Mouse (Mus musculus) neural tube, embryonic 10.5 days (tissue): ENCODE measurements around the gene Cnot6.

Experiments
- DNase-seq: peaks from one replicate; pipeline ENCODE4 v3.0.0-alpha.2; 2017; ENCODE audit warnings: low spot score; ENCODE audit errors: extremely low spot score

Gene Cnot6

GRCm38 (mm10) chr11:49655501-49655900 lies 57.0 kb downstream of the Cnot6 start:
- DNase-seq, result no peak

GRCm38 (mm10) chr11:49654651-49655050 lies 57.9 kb downstream of the Cnot6 start:
- no peak for DNase-seq

GRCm38 (mm10) chr11:49653079-49653408 lies 59.5 kb downstream of the Cnot6 start:
- DNase-seq, result no peak

- peak; percentile 90 for DNase-seq
These were observed 60.0 kb downstream of the Cnot6 start for GRCm38 (mm10) chr11:49652401-49653078.

- no peak for DNase-seq
These were observed 60.7 kb downstream of the Cnot6 start for GRCm38 (mm10) chr11:49651762-49652322.

- no peak for DNase-seq
These were observed 61.3 kb downstream of the Cnot6 start for GRCm38 (mm10) chr11:49650994-49651761.

GRCm38 (mm10) chr11:49650113-49650993 lies 62.2 kb downstream of the Cnot6 start:
- DNase-seq, result no peak

- no peak for DNase-seq
These were observed 66.8 kb downstream of the Cnot6 start for GRCm38 (mm10) chr11:49645677-49646076.

GRCm38 (mm10) chr11:49636449-49636848 lies 76.1 kb downstream of the Cnot6 start:
- DNase-seq, result no peak

- DNase-seq, result no peak
These were observed 76.9 kb downstream of the Cnot6 start for GRCm38 (mm10) chr11:49635671-49636070.

- DNase-seq, result no peak
These were observed 78.4 kb downstream of the Cnot6 start for GRCm38 (mm10) chr11:49634101-49634500.

- no peak for DNase-seq
These were observed 80.3 kb downstream of the Cnot6 start for GRCm38 (mm10) chr11:49632256-49632655.

- DNase-seq, result no peak
These were observed 81.4 kb downstream of the Cnot6 start for GRCm38 (mm10) chr11:49631154-49631553.

GRCm38 (mm10) chr11:49626748-49627147 lies 85.8 kb downstream of the Cnot6 start:
- DNase-seq, result no peak

GRCm38 (mm10) chr11:49625863-49626262 lies 86.7 kb downstream of the Cnot6 start:
- DNase-seq, result no peak

GRCm38 (mm10) chr11:49624156-49624555 lies 88.4 kb downstream of the Cnot6 start:
- no peak for DNase-seq

- no peak for DNase-seq
These were observed 90.6 kb downstream of the Cnot6 start for GRCm38 (mm10) chr11:49621953-49622352.
